Comparison of ENCODE assay signal across 16 mouse cellular contexts in genomic region chr10:23202591-23202990, GRCm38 (mm10).
"Had no signal": no experiment of that assay in that cellular context is flagged by ENCODE, and none has a peak within 500 bp of the region (broad histone marks: within the 10 kb centered on the region; RNA-seq: fewer than 3 reads in every experiment).

No protein-coding gene starts in this region.

- ATAC-seq: hindbrain, postnatal 0 days; intestine, embryonic 16.5 days; liver, embryonic 12.5 days had no signal

- DNase-seq: gastrocnemius, adult 2 months; gastrocnemius, postnatal 10 days; heart, adult 18-20 months; heart, postnatal 14 days; heart, postnatal 36 days; kidney, adult 11 months; kidney, adult 2 months; kidney, adult 9 months; kidney, postnatal 14 days; kidney, postnatal 36 days; layer of hippocampus, adult 9-11 months; layer of hippocampus, postnatal 36 days; left cerebral cortex, postnatal 4 days had no signal
